Mouse (Mus musculus) brain, embryonic 14.5 days (tissue): ENCODE data around the gene Naa60.

Experiments used
- CTCF ChIP-seq: fragments of 200-500 bp; IDR thresholded peaks from 2 replicates; pipeline ENCODE4 v1.5.1; 2012; ENCODE audit warnings: inconsistent platforms, mild to moderate bottlenecking, moderate library complexity, borderline replicate concordance; ENCODE audit not compliant: insufficient read depth, insufficient read length; ENCODE audit errors: extremely low read depth
- POLR2A ChIP-seq: fragments of 200-500 bp; IDR thresholded peaks from 2 replicates; pipeline ENCODE4 v1.6.1; 2012; ENCODE audit warnings: mild to moderate bottlenecking, inconsistent platforms, borderline replicate concordance; ENCODE audit not compliant: poor library complexity, insufficient read depth, insufficient read length, severe bottlenecking; ENCODE audit errors: extremely low read depth

- TF ChIP-seq CTCF (no peak), POLR2A (no peak)
These were observed at the start of gene Naa60 for GRCm38 (mm10) chr16:3872216-3873047.
